Mouse (Mus musculus) brain, adult 2 months (tissue): ENCODE results near the gene Wdr24.
"Not testable (repeated sequence)": the region's sequence is repeated elsewhere in the genome, so short reads cannot be mapped to it uniquely, and the experiment has no call there.

ENCODE experiments used
- DNase-seq: peaks from one replicate; pipeline ENCODE4 v3.0.0; 2011; ENCODE audit warnings: low read depth, low spot score

Gene Wdr24

DNA sequence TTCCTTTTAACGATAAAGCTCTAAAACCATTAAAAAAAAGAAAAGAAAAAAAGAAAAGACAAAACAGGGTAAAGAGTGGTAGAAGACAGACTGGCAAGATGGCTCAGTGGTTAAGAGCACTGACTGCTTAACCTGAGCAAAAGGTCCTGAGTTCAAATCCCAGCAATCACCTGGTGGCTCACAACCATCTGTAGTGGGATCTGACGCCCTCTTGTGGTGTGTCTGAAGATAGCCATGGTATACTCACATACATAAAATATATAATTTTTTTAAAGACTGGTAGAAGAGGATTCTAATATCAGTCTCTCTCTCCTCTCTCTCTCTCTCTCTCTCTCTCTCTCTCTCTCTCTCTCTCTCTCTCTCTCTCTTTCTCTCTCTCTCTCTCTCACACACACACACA, 16.0 kb upstream of the Wdr24 start:
- not testable (repeated sequence) for DNase-seq

DNA sequence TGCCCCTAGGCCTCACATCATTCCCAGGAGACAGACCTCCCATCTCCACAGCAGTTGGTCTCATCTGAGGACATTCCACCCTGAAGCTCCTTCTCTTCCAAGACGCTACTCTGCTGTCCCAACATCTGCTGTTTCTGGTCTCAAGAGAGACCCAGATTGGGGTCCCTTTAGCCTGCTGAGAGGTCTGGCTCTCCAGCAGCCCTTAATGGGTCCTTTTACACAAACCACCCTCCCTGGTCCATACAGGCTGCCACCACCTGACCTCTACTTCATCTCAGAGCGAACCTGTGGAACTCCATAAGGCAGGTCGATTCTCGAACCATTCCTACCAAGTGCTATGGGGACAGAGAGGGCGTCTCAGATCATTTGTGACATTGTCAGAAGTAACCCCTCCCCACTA, 15.4 kb upstream of the Wdr24 start:
- DNase-seq = no peak

DNA sequence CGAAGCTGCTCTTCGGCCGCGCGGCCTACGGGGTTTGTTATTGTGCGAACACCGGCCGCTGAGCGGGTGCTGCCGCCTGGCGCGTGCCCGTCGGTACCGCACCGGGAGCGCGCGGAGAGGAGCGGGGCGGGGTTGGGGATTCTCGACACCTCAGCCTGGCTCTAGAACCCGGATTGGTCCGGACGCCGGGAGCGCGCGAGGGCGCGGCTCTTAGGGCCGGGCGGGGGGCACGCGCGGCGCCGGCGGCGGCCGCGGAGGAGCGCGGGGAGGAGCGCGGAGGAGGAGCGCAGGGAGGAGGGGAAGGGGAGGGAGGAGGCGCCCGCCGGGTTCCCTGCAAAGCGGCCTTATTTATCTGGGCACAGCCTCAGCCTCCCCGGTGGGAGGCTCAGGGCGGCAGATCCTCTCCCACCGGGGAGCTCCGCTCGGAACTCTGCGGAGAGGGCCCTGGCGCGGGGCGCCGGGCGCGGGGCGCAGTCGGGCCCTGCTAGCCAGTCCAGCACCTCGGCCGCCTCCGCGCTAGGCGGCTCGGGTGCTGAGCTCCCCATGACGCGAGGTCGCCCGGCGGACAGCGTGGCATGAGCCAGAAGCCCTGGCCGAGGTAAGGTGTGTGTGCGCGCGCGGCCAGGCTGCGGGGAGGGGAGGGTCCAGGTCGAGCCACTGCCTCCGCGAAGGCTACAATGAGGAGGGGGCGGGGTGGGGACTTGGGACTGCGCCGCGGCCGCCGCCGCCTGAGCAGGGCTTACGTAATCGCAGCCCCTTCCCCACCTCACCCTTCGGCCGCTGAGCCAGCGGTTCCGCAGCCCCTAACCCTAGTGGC, 14.4 kb upstream of the Wdr24 start, which contains the start of gene Fbxl16:
TSS of gene Fbxl16 (plus strand) at position 297 of the 817 bp plus-strand sequence.
- peak; percentile 99 for DNase-seq

DNA sequence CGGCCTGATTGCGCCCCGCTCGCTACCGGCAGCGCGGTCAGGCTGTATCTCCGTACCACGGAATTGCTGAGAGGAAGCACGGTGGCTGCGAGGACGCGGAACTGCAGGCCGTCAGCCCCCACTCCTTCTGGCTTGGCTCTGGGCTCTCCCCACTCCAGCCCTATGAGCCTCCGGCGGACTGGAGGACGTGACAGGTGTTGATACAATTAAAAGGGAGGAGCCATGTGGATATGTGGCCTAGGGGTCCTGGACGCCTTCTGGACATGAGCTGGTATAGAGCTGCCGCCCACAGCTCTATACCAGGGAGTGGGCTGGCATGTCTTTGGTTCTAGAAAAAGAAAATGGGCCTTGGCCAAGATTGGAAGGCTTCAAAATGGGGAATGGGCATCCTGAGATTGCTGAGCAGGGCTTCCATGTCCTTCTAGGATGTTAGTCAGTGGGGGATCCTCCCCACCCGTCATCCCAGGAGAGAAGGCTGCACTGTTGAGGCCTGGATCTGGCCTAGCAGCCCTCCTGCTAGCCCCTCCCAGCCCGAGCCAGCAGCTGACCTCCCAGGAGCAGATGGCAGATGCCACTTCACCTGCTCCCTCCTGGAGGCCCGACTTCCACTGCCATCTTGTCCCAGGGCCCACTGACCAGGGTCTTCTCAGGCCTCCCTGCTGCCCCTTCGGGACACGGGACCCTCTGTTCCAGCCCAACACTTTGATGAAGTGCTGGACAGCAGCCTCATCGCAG, 13.7 kb upstream of the Wdr24 start:
- peak; percentile 89 for DNase-seq

DNA sequence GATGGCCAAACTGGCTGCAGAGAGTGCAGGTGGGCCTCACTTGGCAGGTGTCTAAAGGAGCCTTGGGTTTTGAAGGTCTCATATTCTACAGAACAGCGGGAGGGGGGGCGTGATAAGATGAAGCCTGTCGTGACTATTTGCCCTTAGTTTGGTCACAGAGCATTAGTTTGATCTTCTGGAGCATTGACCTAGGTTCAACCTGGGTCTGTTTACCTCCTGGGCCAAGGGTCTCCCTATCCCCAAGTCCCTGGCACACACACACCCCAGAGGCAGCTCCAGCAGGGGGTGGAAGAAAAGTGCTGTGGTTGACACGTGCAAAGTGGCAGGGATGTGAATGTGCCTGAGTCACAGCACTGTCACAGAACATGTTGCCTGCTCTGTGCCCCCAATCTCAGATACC, 12.5 kb upstream of the Wdr24 start:
- peak; percentile 64 for DNase-seq

DNA sequence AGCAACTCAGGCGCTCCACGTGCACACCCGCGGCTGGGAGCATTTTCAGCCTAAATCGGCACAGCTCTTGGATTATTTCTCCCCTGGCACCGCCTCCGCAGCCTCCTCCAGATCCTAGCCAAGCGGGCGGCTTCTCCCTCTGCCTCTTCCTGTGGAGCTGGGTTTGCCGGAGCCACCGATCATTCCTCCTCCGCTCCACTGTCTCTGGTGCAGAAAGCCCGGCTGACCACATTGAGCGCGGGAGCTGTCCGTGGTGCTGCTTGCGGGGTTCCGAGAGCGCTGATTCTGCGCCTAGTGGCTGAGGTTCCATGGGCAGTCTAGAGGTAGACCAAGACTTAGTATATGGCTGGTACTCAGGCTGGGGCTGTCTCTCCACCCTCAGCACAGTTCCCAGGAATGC, 10.0 kb upstream of the Wdr24 start:
- peak; percentile 92 for DNase-seq

DNA sequence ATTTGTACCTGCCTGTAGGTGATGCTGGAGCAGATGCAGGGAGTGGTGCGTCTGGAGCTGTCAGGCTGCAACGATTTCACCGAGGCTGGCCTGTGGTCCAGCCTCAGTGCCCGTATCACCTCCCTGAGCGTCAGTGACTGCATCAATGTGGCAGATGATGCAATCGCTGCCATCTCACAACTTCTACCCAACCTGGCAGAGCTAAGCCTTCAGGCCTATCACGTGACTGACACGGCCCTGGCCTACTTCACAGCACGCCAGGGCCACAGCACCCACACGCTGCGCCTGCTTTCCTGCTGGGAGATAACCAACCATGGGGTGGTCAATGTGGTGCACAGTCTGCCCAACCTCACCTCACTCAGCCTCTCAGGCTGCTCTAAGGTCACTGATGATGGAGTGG, 5.8 kb upstream of the Wdr24 start:
- DNase-seq = no peak

DNA sequence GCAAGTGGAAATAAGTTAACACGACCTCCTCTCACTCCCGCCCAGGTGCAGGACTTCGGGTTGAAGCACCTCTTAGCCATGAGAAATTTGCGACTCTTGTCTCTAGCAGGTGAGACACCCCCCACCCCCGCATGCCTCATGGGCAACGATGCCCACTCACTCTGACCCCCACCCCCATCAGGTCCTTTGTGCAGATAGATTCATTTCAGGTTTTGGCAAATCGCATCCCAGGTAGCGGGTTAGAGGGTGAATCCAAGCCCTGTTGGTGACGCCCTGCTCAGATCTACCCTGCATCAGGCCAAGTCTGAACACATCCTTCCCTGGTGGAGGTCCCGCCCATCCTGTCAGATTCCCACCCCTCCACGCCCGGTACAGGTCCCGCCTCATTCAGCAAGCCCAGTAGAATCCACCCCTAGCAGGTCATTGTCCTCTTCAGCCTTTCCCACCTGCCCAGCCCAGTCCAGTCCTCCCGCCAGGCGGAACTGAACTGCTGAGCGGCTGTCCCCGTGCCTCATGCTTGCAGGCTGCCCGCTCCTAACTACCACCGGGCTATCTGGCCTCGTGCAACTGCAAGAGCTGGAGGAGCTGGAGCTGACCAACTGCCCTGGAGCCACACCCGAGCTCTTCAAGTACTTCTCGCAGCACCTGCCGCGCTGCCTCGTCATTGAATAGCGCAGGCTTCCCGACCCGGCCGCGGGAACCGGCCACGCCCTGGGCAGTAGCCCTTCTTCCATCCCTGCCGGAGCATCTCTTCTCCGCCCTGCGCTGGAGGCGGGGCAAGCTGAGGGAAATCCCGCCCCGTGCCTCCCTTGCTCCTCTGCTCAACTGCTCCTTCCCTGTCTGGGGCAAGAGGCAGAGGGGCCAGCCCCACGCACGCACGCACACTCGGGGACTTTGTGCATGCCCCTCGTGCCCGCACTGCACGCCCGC, 4.3 kb upstream of the Wdr24 start:
- no peak for DNase-seq

DNA sequence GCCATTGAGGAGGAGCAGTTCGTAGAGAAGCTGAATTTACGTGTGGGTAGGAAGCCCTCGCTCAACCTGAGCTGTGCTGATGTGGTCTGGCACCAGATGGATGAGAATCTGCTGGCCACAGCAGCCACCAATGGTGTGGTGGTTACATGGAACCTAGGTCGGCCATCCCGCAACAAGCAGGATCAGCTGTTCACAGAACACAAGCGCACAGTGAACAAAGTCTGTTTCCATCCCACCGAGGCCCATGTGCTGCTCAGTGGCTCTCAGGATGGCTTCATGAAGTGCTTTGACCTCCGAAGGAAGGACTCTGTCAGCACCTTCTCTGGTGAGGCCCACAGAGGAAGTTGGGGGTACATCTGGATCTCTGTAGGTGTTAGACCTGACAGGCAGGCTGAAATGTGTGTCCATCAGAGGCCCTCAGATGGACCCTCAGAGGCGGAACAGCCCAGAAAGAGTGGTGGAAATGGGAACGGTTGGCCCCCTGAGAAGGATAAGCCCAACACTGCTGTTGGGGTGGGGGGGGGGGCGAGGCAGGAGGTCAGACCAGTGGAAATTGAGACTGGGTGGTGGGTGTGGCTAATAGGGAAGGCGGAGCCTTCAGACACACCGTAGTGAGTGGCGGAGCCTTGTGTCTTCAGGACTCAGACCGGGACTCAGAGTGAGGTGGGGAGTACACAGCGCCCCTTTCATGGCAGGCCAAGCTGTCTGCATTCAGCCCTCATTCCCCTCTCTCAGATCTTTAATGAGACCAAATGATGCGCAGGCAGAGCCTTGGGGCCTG, 1.1 kb downstream of the Wdr24 start:
- no peak for DNase-seq

DNA sequence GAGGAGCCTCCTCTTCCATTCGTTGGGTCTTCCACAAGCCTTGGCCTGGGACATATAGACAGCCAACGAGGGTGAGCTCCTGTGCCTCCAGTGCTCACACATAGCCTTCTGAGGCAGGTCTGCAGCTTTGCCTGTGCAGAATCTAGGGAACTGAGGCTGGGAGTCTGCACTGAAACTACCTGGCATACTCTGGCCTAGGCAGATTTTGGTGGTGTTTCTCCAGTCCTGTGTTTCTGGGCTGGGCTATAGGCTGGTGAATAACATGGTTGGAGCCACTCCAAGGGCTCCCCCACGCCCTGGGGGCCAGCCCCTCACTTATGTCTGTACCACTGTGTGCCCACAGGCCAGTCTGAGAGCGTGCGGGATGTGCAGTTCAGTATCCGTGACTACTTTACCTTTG, 1.9 kb downstream of the Wdr24 start:
- no peak for DNase-seq

DNA sequence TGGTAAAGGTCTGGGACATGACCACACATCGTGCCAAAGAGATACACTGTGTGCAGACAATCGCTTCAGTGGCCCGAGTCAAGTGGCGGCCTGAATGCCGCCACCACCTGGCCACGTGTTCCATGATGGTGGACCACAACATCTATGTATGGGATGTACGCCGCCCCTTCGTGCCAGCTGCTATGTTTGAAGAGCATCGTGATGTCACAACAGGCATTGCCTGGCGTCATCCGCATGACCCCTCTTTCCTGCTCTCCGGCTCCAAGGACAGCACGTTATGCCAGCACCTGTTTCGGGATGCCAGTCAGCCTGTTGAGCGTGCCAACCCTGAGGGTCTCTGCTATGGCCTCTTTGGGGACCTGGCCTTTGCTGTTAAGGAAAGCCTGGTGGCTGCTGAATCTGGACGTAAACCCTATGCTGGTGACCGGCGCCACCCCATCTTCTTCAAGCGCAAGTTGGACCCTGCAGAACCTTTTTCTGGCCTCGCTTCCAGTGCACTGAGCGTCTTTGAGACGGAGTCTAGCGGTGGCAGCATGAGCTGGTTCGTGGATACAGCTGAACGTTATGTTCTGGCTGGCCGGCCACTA, 2.6 kb downstream of the Wdr24 start:
- DNase-seq = no peak

DNA sequence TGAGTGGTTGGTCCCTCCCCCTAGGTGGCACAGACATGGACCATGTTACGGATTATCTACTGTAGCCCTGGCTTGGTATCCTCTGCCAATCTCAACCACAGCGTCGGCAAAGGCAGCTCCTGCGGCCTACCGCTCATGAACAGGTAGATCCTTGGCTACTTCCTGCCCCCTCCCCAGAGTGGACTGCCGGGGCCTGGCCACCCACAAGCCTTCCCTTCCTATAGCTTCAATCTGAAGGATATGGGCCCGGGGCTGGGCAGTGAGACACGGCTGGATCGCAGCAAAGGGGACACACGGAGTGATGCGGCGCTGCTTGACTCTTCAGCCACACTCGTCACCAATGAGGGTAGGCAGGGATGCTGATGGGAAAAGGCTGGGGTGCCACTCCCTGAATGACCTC, 3.6 kb downstream of the Wdr24 start:
- no peak for DNase-seq

DNA sequence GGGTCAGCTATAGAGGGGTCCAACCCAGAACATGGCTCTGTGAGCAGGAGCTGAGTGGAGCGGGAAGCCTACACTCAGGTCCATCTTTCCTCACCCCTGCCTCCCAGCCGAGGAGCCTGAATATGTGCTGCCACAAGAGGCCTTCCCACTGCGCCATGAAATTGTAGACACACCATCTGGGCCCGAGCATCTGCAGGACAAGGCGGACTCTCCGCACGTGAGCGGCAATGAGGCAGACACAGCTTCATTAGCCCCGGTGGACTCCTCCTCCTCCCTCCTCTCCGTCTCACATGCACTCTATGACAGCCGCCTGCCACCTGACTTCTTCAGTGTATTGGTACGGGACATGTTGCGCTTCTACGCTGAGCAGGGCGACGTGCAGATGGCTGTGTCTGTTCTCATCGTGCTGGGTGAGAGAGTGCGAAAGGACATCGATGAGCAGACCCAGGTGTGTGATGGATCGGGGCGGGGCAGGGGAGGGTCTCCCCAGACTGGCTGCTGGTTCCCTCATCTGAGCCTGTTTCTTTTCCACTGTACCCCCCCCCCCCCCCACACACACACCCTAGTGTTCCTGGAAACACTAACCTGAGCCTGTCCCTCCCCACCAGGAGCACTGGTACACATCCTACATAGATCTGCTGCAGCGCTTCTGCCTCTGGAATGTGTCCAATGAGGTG, 4.3 kb downstream of the Wdr24 start:
- no peak for DNase-seq

DNA sequence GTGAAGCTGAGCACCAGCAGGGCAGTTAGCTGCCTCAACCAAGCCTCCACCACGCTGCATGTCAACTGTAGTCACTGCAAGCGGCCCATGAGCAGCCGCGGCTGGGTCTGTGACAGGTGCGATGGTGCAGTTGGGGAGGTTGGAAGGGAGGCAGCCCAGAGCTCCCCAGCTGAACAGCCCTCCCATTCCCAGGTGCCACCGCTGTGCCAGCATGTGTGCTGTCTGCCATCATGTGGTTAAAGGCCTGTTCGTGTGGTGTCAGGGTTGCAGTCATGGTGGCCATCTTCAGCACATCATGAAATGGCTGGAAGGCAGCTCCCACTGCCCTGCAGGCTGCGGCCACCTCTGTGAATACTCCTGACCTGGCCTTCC, 4.8 kb downstream of the Wdr24 start:
- DNase-seq = no peak

DNA sequence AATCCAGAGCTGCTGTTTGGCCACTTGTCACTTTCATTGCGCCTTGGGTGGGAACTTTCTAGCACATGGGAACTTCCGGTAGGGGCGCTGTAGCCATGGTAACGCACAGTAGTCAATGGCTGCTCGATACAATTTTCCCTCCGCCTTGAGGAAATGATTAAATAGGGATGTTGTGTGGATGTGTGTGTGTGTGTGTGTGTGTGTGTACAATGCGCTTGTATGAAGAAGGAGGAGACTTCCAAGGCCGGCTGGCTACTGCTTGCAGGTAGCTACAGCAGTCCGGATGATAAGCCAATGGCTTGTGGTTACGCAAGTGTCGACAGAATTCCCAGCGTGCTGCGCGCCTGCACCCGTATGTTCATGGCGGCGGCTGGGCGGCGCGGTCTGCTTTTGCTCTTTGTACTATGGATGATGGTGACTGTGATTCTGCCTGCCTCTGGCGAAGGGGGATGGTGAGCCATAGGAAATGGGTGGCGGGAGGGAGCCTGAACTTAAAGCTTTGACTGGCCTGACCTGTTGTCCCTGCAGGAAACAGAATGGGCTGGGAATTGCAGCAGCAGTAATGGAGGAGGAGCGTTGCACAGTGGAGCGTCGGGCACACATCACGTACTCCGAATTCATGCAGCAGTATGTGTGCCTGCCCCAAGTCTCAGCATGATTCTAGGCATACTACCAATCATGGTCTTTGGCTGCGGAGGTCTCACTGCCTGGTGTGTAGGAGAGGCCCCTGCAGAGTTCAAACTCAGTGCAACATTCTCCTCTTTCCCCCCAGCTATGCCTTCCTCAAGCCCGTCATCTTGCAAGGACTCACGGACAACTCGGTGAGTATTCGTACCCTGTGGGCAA, 5.5 kb downstream of the Wdr24 start, which contains the start of gene Jmjd8:
TSS of gene Jmjd8 (plus strand) at position 156 of the 846 bp plus-strand sequence.
- DNase-seq = peak; percentile 97

DNA sequence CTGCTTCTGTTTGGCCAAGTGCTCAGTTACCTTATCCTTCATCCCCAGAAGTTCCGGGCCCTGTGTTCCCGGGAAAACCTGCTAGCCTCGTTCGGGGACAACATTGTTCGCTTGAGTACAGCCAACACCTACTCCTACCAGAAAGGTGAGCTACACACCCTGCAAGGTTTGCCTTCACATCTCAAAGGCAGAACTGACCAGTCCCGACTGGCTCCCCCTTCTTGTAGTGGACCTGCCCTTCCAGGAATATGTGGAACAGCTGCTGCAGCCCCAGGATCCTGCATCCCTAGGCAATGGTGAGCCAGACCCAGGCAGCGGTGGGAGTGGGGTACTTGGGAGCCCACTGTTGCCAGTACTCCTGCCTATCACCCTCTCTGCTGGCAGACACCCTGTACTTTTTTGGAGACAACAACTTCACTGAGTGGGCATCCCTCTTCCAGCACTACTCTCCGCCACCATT, 6.2 kb downstream of the Wdr24 start:
- DNase-seq = no peak

DNA sequence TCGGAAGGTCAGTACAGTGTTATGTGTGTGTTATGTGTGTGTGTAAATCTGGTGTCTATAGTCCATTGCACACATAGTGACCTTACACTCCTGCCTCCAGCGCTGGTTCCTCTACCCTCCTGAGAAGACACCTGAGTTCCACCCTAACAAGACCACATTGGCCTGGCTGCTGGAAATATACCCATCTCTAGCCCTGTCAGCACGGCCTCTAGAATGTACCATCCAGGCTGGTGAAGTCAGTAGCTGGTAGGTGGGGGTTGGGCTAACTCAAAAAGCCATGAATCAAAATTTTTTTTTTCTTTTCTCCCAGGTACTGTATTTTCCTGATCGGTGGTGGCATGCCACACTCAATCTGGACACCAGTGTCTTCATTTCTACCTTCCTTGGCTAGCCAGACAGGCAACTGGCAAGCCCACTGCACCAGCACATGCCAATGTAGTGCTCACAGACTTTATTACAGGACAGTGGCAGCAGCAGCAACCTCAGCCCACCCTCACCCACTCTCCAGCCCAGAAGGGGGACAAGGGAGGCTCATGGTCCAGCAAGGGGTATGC, 6.8 kb downstream of the Wdr24 start:
- DNase-seq = no peak

DNA sequence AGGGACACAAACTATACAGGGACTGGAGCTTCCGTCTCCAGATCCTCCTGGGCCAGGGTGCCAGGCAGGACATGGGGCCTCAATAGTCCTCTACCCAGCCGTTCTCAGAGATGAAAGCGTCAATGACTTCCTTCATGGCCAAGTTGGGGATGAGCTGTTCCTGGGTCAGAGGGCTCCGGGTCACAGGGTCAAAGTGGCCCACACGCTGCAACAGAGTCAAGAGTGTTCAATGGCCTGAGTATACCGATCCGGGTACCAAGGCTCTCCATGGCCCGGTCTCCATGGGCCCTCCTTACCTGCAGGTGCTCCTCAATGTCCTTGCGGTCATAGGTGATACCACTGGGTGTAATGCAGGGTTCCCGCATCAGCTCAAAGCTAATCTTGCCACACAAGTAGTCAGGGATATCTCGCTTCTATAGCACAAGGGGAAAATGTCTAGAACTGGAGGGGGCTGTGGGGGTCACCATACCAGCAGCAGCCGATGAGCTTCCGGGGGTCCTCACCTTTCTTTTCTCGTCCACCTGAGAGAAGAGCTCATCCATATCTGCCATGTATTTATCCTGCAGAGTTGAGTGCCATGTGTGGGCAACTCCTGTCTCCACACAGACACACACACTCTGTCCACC, 7.5 kb downstream of the Wdr24 start:
- DNase-seq = no peak
